Mouse (Mus musculus): ENCODE results near the gene Maml1.

Maml1 gene

DNA sequence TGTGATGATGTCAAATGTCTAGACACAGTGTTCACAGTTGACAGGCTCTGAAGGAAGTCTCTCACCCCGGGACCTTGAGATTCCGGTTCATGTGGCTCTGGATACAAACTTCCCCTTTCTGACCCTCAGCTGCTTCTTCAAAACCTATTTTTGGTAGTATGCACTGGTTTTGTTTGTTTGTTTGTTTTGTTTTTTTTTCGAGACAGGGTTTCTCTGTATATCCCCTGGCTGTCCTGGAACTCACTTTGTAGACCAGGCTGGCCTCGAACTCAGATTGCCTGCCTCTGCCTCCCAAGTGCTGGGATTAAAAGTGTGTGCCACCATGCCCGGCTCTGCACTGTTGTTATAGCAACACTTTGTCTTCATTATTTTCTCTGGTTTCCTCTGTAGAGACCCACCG, 48.2 kb downstream of the Maml1 start:
- DNase-seq (ENCODE audit: low read depth in 1 of 2, low spot score in 2 of 2): peak in 1 of 2 experiments; percentile 21

- no peak for DNase-seq (ENCODE audit: low read depth in 1 of 2, low spot score in 2 of 2)
Measured at GRCm38 (mm10) chr11:50240235-50240911, 51.7 kb downstream of the Maml1 start.

- no peak for DNase-seq (ENCODE audit: low read depth in 1 of 2, low spot score in 2 of 2)
Measured at GRCm38 (mm10) chr11:50238821-50239791, 53.0 kb downstream of the Maml1 start.

GRCm38 (mm10) chr11:50238324-50238723, 53.8 kb downstream of the Maml1 start, which contains the start of gene Ltc4s:
Gene Ltc4s (minus strand): TSS chr11:50238616.
- no peak for DNase-seq (ENCODE audit: low read depth in 1 of 2, low spot score in 2 of 2)

DNA sequence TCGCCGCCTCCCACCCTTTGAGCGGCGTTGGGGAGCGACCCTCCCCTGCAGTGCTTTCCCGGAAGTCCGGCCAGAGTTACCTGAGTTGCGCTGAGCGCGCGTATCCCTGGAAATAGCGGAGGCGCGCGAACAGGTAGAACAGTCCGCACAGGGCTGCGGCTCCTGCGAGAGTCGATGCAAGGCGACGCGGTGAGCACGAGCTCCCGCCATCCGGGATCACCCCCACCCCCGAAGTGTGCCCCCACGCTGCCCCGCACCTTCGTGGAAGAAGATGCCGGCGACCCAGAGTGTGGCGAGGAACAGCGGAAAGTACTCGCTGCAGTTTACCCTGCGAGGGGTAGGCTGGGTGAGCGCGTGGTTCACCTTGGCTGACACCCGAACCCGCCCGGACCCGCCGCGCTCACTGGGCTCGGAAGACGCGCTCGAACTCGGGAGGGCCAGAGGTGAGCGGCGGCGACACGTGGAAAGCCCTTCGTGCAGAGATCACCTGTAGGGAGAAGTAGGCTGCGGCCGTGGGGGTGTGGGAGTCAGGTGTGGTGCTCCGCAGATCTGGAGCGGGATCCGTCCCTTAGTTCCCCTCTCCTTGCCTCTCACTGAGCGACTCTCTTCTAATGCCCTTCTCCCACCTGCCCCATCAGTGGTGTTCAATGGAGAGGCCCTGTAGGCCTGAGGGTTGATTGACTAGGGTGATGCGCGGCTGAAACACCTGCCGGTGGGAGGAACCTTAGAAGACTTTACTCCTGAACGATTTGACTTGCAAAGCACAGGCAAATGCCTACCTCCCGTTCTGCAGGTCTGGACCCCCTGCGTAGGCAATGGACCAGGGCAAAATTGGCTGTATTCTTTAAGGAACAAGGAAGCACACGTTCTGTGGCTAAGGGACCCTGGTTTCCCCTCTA, 54.9 kb downstream of the Maml1 start:
- DNase-seq (ENCODE audit: low read depth in 1 of 2, low spot score in 2 of 2): no peak

GRCm38 (mm10) chr11:50236540-50236936, 55.6 kb downstream of the Maml1 start:
- peak; percentile 72 to 84 for DNase-seq (ENCODE audit: low read depth in 1 of 2, low spot score in 2 of 2)

DNA sequence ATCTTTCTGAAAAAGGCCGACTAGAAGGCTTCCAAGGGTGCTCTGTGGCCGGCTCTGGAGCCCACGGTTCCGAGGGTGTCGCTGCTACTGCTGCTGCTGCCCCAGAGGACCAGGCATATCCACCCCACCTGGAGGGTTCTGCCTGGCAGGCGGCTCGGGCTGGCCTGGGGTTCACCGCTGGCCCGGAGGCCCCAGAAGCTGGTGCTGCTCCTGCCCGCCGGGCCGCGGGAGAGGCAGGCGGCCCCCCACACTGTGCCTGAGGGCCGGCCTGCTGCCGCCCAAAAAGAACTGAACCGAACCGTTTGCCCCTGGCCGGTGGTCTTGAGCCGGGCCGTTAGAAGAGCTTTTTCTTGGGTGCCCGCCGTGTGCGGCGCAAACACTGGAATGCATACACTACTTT, 57.5 kb downstream of the Maml1 start:
- DNase-seq (ENCODE audit: low read depth in 1 of 2, low spot score in 2 of 2): no peak

DNA sequence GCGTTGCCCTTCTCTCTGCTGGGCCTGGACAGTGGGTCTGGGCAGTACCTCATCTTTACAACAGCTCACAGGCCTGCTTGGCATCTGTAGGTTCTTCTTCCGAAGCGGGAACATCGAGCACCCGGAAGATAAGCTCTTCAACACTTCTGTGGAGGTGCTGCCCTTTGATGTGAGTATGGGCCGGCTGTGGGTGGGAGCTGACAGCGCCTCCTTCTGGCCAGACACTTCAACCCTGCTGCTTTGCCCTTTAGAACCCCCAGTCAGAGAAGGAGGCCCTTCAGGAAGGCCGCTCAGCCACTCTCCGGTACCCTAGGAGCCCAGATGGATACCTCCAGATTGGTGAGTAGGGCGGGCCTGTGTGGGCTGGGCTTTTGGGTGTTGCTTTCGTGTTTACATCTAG, 58.1 kb downstream of the Maml1 start:
- DNase-seq (ENCODE audit: low read depth in 1 of 2, low spot score in 2 of 2): no peak

DNA sequence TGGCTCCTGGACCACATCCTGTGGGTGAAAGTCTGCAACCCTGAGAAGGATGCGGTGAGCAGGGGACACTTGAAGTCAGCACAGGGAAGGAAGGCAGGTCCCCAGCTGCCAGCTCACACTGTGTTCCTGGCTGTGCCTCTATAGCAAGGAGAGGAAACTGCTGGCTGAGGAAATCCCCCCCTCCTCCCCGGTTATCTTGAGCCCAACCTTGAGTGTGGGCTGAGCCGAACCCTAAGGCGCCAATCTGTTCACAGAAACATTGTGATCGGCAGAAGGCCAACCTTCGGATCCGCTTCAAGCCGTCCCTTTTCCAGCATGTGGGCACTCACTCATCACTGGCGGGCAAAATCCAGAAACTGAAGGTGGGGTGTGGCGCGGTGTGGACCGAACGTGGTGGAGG, 59.1 kb downstream of the Maml1 start:
- DNase-seq (ENCODE audit: low read depth in 1 of 2, low spot score in 2 of 2): no peak

DNA sequence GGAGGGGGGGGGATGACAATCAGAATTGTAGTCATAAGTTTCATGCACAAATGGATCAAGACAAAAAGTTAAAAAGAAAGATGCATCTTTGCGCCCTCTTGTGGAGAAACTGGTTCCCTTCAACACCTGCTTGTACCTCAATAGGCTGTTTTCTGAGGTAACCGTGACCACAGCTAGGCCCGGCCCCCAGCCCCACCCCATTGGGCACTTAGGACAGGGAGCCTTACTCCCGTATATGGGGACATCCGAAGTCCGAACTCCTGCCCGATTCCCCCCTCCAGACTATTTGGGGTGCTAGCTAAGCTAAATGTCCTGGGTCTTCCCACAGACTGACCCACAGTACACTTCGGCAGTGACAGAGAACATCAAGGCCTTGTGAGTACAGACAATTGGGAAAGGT, 60.7 kb downstream of the Maml1 start:
- DNase-seq (ENCODE audit: low read depth in 1 of 2, low spot score in 2 of 2): no peak

GRCm38 (mm10) chr11:50230481-50231304, 61.4 kb downstream of the Maml1 start:
- DNase-seq (ENCODE audit: low read depth in 1 of 2, low spot score in 2 of 2): no peak

GRCm38 (mm10) chr11:50229252-50229910, 62.7 kb downstream of the Maml1 start:
- DNase-seq (ENCODE audit: low read depth in 1 of 2, low spot score in 2 of 2): no peak

DNA sequence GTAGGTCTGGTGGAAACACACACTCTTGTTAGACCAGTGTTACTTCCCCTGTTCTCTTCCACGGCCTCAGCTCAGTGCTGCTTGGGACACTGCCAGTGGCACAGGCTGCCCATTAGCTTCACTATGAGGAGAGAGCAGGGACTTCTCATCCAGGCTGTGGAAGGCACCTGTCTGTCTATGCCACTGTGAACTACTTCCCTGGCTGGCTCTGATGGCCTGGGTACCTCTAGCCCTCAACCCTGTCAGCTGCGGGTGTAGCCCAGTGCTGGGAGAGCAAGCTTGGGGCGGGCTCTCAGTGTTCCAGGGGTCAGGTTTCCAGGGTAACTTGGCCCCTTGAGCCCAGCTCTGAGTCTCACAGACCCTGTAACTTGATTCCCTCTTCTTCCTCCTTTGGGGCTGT, 63.3 kb downstream of the Maml1 start:
- DNase-seq (ENCODE audit: low read depth in 1 of 2, low spot score in 2 of 2): no peak

- no peak for DNase-seq (ENCODE audit: low read depth in 1 of 2, low spot score in 2 of 2)
Measured at GRCm38 (mm10) chr11:50227736-50228135, 64.4 kb downstream of the Maml1 start.

- DNase-seq (ENCODE audit: low read depth in 1 of 2, low spot score in 2 of 2): no peak
Measured at GRCm38 (mm10) chr11:50227226-50227625, 64.9 kb downstream of the Maml1 start.

DNA sequence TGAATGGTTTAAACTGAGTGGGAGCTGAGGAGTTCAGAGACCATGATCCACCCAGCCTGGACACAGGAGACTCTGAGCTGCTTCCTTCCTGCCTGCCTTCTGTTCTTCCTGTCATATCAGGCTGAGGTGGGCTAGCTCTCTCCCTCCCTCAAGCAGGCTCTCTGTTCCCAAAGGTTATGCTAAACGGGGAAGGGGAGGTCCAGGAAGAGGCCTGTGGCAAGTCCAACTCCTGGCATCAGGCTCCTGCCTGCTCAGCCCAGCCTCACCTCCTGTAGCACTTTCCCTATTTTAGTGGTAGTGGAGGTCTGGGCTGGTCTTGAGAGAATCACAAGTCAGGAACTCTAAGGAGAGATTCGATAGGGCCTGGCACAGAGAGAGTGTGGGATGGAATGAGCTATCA, 65.7 kb downstream of the Maml1 start:
- no peak for DNase-seq (ENCODE audit: low read depth in 1 of 2, low spot score in 2 of 2)

GRCm38 (mm10) chr11:50225611-50226378, 66.3 kb downstream of the Maml1 start:
- DNase-seq (ENCODE audit: low read depth in 1 of 2, low spot score in 2 of 2): no peak

DNA sequence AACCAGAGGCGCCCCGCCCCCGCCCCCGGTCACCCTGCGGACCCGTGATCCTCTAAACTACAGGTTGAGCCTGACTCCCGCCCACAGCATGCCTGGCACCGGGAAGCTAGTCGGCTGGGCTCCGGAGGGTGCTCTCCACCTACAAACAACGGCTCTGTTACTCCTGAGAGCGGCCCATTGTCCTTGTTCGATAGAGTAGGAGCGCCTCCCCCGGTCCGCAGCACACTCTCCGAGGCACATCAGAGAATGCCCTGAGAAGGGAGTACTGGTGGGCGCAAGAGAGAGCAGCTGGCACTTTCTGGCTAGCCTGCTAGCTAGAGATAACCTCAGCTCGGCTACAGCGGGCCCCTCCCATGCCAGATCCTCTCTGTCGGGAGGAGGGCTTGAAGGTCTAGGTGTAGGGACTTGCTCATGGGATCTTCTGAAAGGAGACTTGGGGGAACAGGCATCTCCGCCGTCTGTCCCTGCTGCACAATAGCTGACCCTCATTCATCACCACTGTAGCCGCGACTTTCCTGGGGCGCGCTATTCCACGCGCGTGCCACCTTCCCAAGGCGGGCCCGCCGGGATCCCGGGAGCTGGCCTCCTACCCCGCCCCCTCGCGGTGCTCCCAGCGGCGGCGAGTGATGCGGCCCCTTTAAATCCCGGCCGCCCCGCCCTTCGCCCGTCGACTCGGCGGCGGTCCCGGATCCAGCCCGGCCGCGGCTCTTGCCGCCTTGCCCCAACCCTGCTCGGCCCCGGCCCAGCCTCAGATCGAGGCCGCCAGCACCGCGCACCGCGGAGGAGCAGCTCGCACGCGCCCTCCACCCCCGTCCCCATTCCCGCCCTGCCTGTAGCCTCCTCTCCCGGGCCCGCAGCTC, 67.2 kb downstream of the Maml1 start:
- no peak for DNase-seq (ENCODE audit: low read depth in 1 of 2, low spot score in 2 of 2)

Measured in monocyte, adult 2 months (primary cell).